Comparison of ENCODE assay signal across 1 mouse cellular context in the genomic region with DNA sequence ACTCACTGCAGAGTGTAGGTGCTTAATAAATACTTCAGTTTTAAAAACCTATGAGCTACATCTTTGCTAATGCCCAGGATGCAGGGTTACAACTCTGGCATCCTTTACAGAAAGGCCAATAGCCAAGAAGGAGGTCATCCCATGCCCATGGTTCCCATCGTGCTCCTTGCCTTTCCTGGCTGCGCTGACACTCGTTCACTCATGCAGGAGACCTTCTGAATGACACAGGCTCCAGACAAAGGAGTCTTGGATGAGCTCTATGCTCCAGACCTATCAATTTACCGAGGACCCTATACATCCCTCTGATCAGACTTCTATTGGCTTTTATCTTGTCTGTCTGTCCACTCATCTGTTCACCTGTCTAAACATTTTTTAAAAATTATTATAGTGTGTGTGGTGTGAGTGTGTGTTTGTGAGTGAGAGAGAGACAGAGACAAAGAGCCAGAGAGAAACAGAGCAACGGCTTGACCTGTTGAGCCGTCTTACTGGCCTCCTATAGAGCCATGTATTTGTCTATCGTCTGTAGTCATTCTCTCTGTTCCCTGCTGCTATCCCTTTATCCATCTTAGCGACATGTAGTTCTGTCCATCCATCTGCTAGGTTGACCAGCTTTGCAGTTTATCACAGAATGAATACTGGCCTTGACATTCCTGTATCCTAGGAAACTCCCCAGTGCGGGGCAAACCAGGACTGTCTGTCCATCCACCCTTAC.
TF ChIP-seq lines count a peak whose summit lies in the region.

No protein-coding gene starts in this region.

TF ChIP-seq in MEL, 35 proteins besides CTCF, POLR2A, EP300 and RAD21 (continued from another document):
- TF ChIP-seq MEF2A (IDR thresholded peaks at IDR 0.05; ENCODE audit: extremely low read depth, insufficient replicate concordance, low read depth, low read length, poor library complexity, severe bottlenecking) (no peak), ZMIZ1 (IDR thresholded peaks at IDR 0.05; ENCODE audit: low read depth, low read length) (no peak), E2F4 (IDR thresholded peaks at IDR 0.05; ENCODE audit: borderline replicate concordance, low read depth, low read length) (no peak), TBP (IDR thresholded peaks at IDR 0.05; ENCODE audit: low read depth, low read length) (no peak), ELF1 (IDR thresholded peaks at IDR 0.05; ENCODE audit: low read depth, low read length) (no peak), ZNF384 (IDR thresholded peaks at IDR 0.05; ENCODE audit: low read depth, low read length) (no peak), NRF1 (IDR thresholded peaks at IDR 0.05; ENCODE audit: insufficient read depth, low read depth, low read length, poor library complexity, severe bottlenecking) (no peak)
